Mouse (Mus musculus): ENCODE results near the gene Fam162b.
A peak's percentile ranks its signal among the peaks of the same experiment; 100 is the strongest.

Fam162b gene

GRCm38 (mm10) chr10:51590139-51590574 lies at the start of gene Fam162b:
TSS of gene Fam162b (minus strand) at chr10:51590517.
- DNase-seq (ENCODE audit: low spot score) = peak; percentile 47

GRCm38 (mm10) chr10:51631411-51632136 lies 41.3 kb upstream of the Fam162b start, which contains the start of gene Gprc6a:
TSS of gene Gprc6a (minus strand) at chr10:51631461.
- no peak for DNase-seq (ENCODE audit: low spot score)

GRCm38 (mm10) chr10:51621193-51621592 lies 30.9 kb upstream of the Fam162b start:
- no peak for DNase-seq (ENCODE audit: low spot score)

- no peak for DNase-seq (ENCODE audit: low spot score)
Observed at GRCm38 (mm10) chr10:51620126-51620525, 29.8 kb upstream of the Fam162b start.

GRCm38 (mm10) chr10:51618538-51618937 lies 28.2 kb upstream of the Fam162b start:
- DNase-seq (ENCODE audit: low spot score) = no peak

GRCm38 (mm10) chr10:51614826-51615590 lies 24.7 kb upstream of the Fam162b start:
- DNase-seq (ENCODE audit: low spot score) = no peak

GRCm38 (mm10) chr10:51613421-51613820 lies 23.1 kb upstream of the Fam162b start:
- DNase-seq (ENCODE audit: low spot score) = no peak

- DNase-seq (ENCODE audit: low spot score) = no peak
Observed at GRCm38 (mm10) chr10:51611969-51612682, 21.8 kb upstream of the Fam162b start.

GRCm38 (mm10) chr10:51609741-51610425 lies 19.6 kb upstream of the Fam162b start:
- no peak for DNase-seq (ENCODE audit: low spot score)

GRCm38 (mm10) chr10:51596928-51597635 lies 6.8 kb upstream of the Fam162b start:
- DNase-seq (ENCODE audit: low spot score) = no peak

- peak; percentile 85 for DNase-seq (ENCODE audit: low spot score)
Observed at GRCm38 (mm10) chr10:51595001-51595931, 4.9 kb upstream of the Fam162b start.

GRCm38 (mm10) chr10:51591574-51591973 lies 1.3 kb upstream of the Fam162b start:
- no peak for DNase-seq (ENCODE audit: low spot score)

GRCm38 (mm10) chr10:51584919-51585318 lies 5.4 kb downstream of the Fam162b start:
- no peak for DNase-seq (ENCODE audit: low spot score)

GRCm38 (mm10) chr10:51584378-51584777 lies 5.9 kb downstream of the Fam162b start:
- DNase-seq (ENCODE audit: low spot score) = no peak

GRCm38 (mm10) chr10:51571225-51571996 lies 18.9 kb downstream of the Fam162b start:
- DNase-seq (ENCODE audit: low spot score) = no peak

- DNase-seq (ENCODE audit: low spot score) = no peak
Observed at GRCm38 (mm10) chr10:51556005-51556404, 34.3 kb downstream of the Fam162b start.

- peak; percentile 94 for DNase-seq (ENCODE audit: low spot score)
Observed at GRCm38 (mm10) chr10:51553348-51554123, 36.8 kb downstream of the Fam162b start.

Measured in embryo, embryonic 10.5 days (tissue).